Mouse (Mus musculus) kidney, postnatal 0 days (tissue): Measurements from ENCODE around the gene Aagab. TPM values are rescaled to one million over a fixed set of nuclear protein-coding genes. Genes with fewer than 3 reads are reported as not detected.

Source experiments
- ATAC-seq: fragments of 200-750 bp; cut with Nextera tagmentation; replicated peaks from 2 replicates; pipeline ENCODE4 v1.8.0; 2017; ENCODE audit warnings: low read depth, moderate number of reproducible peaks, moderate TSS enrichment, moderate library complexity; ENCODE audit not compliant: low FRiP score
- DNase-seq: peaks from one replicate; pipeline ENCODE4 v3.0.0-alpha.2; 2016; ENCODE audit warnings: low spot score
- H3K27ac ChIP-seq: fragments of 300-500 bp; sonication (generic); 2 replicates; pipeline ENCODE4 v1.5.1; 2014; ENCODE audit warnings: mild to moderate bottlenecking
- H3K27me3 ChIP-seq: fragments of 300-500 bp; sonication (generic); 2 replicates; pipeline ENCODE4 v1.6.1; 2014; ENCODE audit warnings: low read length, mixed read lengths; ENCODE audit not compliant: insufficient read depth
- H3K36me3 ChIP-seq: fragments of 300-500 bp; sonication (generic); 2 replicates; pipeline ENCODE4 v1.6.1; 2014; ENCODE audit warnings: low read length, mixed read lengths; ENCODE audit not compliant: insufficient read depth
- H3K4me1 ChIP-seq: fragments of 300-500 bp; sonication (generic); replicated peaks from 2 replicates; pipeline ENCODE4 v1.6.1; 2014; ENCODE audit warnings: antibody characterized with exemption, low read length, mixed read lengths; ENCODE audit not compliant: insufficient read depth
- H3K4me2 ChIP-seq: fragments of 300-500 bp; sonication (generic); 2 replicates; pipeline ENCODE4 v1.6.1; 2014; ENCODE audit warnings: mild to moderate bottlenecking, low read length, moderate library complexity, mixed read lengths
- H3K4me3 ChIP-seq: fragments of 300-500 bp; sonication (generic); replicated peaks from 2 replicates; pipeline ENCODE4 v1.5.1; 2014; ENCODE audit warnings: low read depth, low read length
- H3K9ac ChIP-seq: fragments of 300-500 bp; sonication (generic); 2 replicates; pipeline ENCODE4 v1.6.1; 2014; ENCODE audit warnings: low read depth, low read length
- H3K9me3 ChIP-seq: fragments of 300-500 bp; sonication (generic); replicated peaks from 2 replicates; pipeline ENCODE4 v1.6.1; 2016; ENCODE audit warnings: low read length, inconsistent platforms, mixed read lengths
- CTCF ChIP-seq: IDR thresholded peaks from 2 replicates; pipeline ENCODE4 v1.5.1; 2016; ENCODE audit warnings: antibody characterized with exemption, low read depth, mild to moderate bottlenecking, moderate library complexity
- WGBS: fragments of 180-500 bp; shearing (Covaris S2); extraction: QIAGEN DNeasy Blood & Tissue Kit; methylation state at CpG from one replicate; pipeline ENCODE4 v1.1.7; 2014; 5-methylcytosine and 5-hydroxymethylcytosine counted together
- polyA plus RNA-seq: library from polyadenylated mRNA; unstranded; fragments of >200 nt; fragmentation: Nextera tagmentation; extraction: Ambion mirVana; gene quantifications from 2 replicates; pipeline ENCODE4 v1.2.1, GENCODE M21; 2015

Gene Aagab
- polyA plus RNA-seq, 1 experiment from 2014 or later = 29.0 TPM

- Histone ChIP-seq H3K4me3 (no peak overlapping the region), H3K27me3 (no peaks in the 10 kb centered on the region), H3K4me1 (peaks cover 32% of the 10 kb centered on the region), H3K4me2 (no peak overlapping the region), H3K27ac (no peak overlapping the region), H3K9ac (no peak overlapping the region), H3K36me3 (peaks cover 14% of the 10 kb centered on the region; the same call in 1 of the 2 replicates), H3K9me3 (no peaks in the 10 kb centered on the region)
- WGBS = 71% methylated on average over 11 of the region's 11 CpGs
- no peak for DNase-seq
- ATAC-seq = no peak
- no peak for TF ChIP-seq CTCF
Measured at GRCm38 (mm10) chr9:63614018-63614985, 11.8 kb downstream of the Aagab start.

- Histone ChIP-seq H3K27ac (no peak overlapping the region), H3K36me3 (peaks cover 26% of the 10 kb centered on the region; the same call in 1 of the 2 replicates), H3K4me3 (no peak overlapping the region), H3K4me2 (no peak overlapping the region), H3K27me3 (no peaks in the 10 kb centered on the region), H3K9me3 (no peaks in the 10 kb centered on the region), H3K4me1 (0 out of 2 replicates have a peak, but pooled peaks cover 6% of the 10 kb centered on the region), H3K9ac (no peak overlapping the region)
- 81% methylated on average over 2 of the region's 2 CpGs for WGBS
- no peak for TF ChIP-seq CTCF
- DNase-seq = no peak
- ATAC-seq = no peak
Measured at GRCm38 (mm10) chr9:63617967-63618366, 15.5 kb downstream of the Aagab start.

- DNase-seq = no peak
- TF ChIP-seq CTCF = no peak
- H3K9ac ChIP-seq = no peak overlapping the region
- no peaks in the 10 kb centered on the region for H3K27me3 ChIP-seq
- WGBS = 78% methylated on average over 15 of the region's 15 CpGs
- H3K9me3 ChIP-seq = no peaks in the 10 kb centered on the region
- H3K36me3 ChIP-seq = peaks cover 12% of the 10 kb centered on the region; the same call in 1 of the 2 replicates
- ATAC-seq = no peak
- no peaks in the 10 kb centered on the region for H3K4me1 ChIP-seq
- H3K27ac ChIP-seq = no peak overlapping the region
- H3K4me3 ChIP-seq = no peak overlapping the region
- H3K4me2 ChIP-seq = no peak overlapping the region
Measured at GRCm38 (mm10) chr9:63623895-63624569, 21.6 kb downstream of the Aagab start.

GRCm38 (mm10) chr9:63625090-63625756 is 22.8 kb downstream of the Aagab start:
- Histone ChIP-seq H3K4me2 (no peak overlapping the region), H3K4me1 (no peaks in the 10 kb centered on the region), H3K9me3 (no peaks in the 10 kb centered on the region), H3K36me3 (peaks cover 18% of the 10 kb centered on the region; the same call in 1 of the 2 replicates), H3K9ac (no peak overlapping the region), H3K4me3 (no peak overlapping the region), H3K27ac (no peak overlapping the region), H3K27me3 (no peaks in the 10 kb centered on the region)
- no peak for ATAC-seq
- no peak for TF ChIP-seq CTCF
- DNase-seq = no peak
- WGBS = 90% methylated on average over 9 of the region's 9 CpGs

GRCm38 (mm10) chr9:63632045-63632444 is 29.6 kb downstream of the Aagab start:
- DNase-seq (no peak), ATAC-seq (no peak)
- no peak overlapping the region for H3K4me2 ChIP-seq
- no peaks in the 10 kb centered on the region for H3K27me3 ChIP-seq
- TF ChIP-seq CTCF = peak; percentile 49
- H3K27ac ChIP-seq = no peak overlapping the region
- 0 out of 2 replicates have a peak, but pooled peaks cover 20% of the 10 kb centered on the region for H3K36me3 ChIP-seq
- no peaks in the 10 kb centered on the region for H3K4me1 ChIP-seq
- no peak overlapping the region for H3K4me3 ChIP-seq
- no peak overlapping the region for H3K9ac ChIP-seq
- WGBS = 94% methylated on average over 4 of the region's 4 CpGs
- no peaks in the 10 kb centered on the region for H3K9me3 ChIP-seq

GRCm38 (mm10) chr9:63632924-63633323 is 30.5 kb downstream of the Aagab start:
- TF ChIP-seq CTCF = no peak
- H3K27ac ChIP-seq = no peak overlapping the region
- ATAC-seq (no peak), DNase-seq (no peak)
- no peaks in the 10 kb centered on the region for H3K27me3 ChIP-seq
- no peaks in the 10 kb centered on the region for H3K4me1 ChIP-seq
- H3K36me3 ChIP-seq = 0 out of 2 replicates have a peak, but pooled peaks cover 28% of the 10 kb centered on the region
- H3K4me2 ChIP-seq = no peak overlapping the region
- no peaks in the 10 kb centered on the region for H3K9me3 ChIP-seq
- H3K9ac ChIP-seq = no peak overlapping the region
- WGBS = 83% methylated on average over 11 of the region's 11 CpGs
- H3K4me3 ChIP-seq = no peak overlapping the region
